Mouse (Mus musculus): ENCODE data around the gene Ncbp3. TPM values are rescaled to one million over a fixed set of nuclear protein-coding genes. Genes with fewer than 3 reads are reported as not detected.

Ncbp3 gene
- total RNA-seq, 2 experiments from 2014 or later = 7.5 to 10.6 TPM

DNA sequence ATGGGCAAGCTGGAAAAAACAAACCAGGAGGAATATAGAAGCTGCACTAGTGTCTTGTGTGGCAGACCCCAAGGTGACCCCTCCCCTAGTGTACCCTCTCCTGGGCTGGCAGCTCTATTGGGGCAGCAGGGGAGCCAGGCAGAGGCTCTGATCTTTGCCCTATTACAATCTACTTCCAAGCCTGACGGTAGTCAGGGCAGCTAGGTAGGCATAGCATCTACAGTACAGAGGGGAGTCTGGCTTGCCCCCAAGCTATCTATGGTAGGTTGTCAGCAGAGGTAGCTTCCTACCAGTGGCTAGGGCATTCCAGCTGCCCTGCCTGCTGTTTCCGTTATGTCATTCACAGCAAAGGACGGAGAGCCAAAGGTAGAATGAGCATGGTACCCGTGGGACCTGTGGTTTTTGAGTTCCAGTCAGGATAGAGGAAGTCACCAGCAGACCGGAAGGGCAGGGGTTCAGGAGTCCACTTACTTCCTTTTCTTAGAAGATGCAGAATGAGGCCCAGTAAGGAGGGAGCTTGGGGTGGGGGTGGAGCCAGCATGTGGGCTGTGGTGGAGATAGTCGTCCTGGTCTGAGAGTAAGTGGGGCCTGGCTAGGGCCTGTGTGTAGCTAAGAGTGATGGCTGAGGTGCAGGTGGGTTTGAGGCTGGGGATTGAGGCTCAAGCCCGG is 23.2 kb upstream of the Ncbp3 start:
- intact Hi-C loops (cut with DNase I) = no loop called here
- DNase-seq (ENCODE audit: low spot score in 2 of 2) = no peak

DNA sequence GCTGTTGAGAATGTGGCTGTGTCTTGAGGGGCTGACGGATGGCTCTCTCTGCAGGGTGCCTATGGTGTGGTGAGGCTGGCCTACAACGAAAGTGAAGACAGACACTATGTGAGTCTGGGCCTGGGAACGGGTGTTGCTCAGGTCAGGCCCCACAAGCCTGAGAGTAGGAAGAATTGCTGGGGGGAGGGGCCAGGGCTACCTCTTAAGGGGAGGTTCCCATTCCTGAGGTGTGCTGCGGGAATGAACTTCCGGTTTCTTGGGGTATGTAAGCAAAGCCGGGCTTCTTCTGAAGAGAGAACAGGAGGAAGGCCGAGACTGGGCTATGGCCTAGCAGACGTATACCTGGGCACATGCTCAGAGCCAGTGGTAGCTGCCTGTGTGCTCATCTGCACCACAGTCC is 20.6 kb upstream of the Ncbp3 start:
- no peak for DNase-seq (ENCODE audit: low spot score in 2 of 2)
- intact Hi-C loops (cut with DNase I) = no loop called here

DNA sequence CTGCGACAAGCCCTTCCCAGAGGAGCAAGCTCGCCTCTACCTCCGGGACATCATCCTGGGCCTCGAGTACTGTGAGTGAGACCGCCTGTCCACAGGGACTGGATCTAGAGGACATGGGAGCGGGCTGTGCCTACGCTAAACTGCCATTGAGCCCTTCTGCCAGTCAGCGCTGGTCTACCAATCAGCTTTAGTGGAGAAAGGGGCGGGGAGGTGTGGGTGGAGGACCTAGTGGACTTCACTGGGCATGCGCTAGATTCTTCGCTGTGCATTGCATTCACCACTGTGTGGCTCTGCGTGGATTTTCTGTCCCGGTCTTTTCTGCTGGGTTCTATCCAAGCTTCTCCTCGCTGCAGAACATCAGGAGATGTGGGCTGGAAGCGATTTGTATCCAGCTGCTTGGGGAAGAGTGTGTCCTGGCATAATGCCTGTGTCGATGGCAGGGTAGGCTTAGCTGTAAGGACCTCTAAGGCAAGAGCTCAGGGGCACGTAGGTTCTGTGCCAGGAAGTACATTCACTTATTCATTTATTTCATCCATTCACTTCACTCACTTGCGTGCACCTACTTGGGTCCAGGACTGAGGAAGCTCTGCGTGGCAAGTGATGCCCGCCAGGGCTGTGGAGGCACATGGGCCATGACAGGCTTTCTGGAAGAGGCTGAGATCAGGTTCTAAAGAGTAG is 16.6 kb upstream of the Ncbp3 start:
- peak; percentile 87 to 89 for DNase-seq (ENCODE audit: low spot score in 2 of 2)
- intact Hi-C loops (cut with DNase I) = no loop called here

GRCm38 (mm10) chr11:73031536-73031935 is 16.0 kb upstream of the Ncbp3 start:
- DNase-seq (ENCODE audit: low spot score in 2 of 2) = no peak
- intact Hi-C loops (cut with DNase I) = no loop called here

- no peak for DNase-seq (ENCODE audit: low spot score in 2 of 2)
- intact Hi-C loops (cut with DNase I) = no loop called here
Measured at GRCm38 (mm10) chr11:73036077-73036476, 11.5 kb upstream of the Ncbp3 start.

DNA sequence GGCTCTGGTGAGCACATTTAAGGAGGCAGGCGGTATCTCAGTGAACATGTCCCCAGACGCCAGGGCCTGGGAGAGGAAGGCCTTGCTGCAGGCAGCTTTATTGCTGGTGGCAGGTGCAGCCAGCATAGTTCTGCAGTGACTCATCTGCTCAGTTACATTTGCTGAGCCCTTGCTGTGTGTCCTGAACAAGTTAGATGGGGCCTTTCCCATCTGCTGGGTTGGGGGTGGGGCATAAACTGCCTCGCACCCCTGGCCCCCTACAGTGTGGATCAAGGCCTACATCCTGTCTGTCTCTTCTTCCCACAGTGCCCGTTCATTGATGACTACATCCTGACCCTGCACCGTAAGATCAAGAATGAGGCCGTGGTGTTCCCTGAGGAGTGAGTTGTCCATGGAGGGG is 10.7 kb upstream of the Ncbp3 start:
- intact Hi-C loops (cut with DNase I) = no loop called here

GRCm38 (mm10) chr11:73037691-73038090 is 9.9 kb upstream of the Ncbp3 start:
- DNase-seq (ENCODE audit: low spot score in 2 of 2) = no peak
- intact Hi-C loops (cut with DNase I) = loop anchor here (2.0 kb wide), 1 partner anchor 31 kb away; no protein-coding TSS in a partner anchor

More for the DNA sequence above, 10.7 kb upstream of the Ncbp3 start:
- no peak for DNase-seq (ENCODE audit: low spot score in 2 of 2)

DNA sequence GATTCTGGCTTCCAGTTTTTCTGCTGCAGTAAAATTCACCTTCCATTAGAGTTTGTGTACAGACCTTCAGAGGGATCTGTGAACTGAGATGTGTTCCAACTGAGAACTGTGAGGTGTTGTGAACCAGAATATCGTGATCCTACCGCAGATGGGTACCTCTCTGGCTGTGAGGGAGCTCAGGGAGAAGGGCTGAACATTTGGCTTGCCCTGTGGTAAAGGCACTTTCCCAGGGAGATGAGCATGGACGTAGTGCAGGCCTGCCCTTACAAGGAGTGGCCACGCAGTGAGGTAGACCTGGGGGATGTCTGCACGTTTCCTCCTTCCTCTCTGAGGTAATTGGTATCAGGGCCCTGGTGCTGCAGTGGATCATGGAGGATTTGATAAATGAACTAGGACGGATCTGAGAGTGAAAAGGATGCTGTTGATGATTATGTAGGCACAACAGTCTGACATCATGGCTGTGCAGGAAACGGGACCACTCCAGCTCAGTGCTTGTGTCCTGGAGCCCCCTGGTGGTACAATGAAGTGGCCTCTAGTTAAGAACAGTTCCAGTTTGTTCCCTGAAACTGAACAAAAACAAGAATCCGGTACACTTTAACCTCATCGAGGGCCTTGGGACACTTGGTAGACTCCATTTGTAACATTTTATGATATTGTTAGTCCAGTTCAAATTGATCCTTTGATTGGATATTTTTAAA is 8.3 kb upstream of the Ncbp3 start:
- no peak for DNase-seq (ENCODE audit: low spot score in 2 of 2)
- intact Hi-C loops (cut with DNase I) = loop anchor here (2.0 kb wide), 1 partner anchor 32 kb away; no protein-coding TSS in a partner anchor

DNA sequence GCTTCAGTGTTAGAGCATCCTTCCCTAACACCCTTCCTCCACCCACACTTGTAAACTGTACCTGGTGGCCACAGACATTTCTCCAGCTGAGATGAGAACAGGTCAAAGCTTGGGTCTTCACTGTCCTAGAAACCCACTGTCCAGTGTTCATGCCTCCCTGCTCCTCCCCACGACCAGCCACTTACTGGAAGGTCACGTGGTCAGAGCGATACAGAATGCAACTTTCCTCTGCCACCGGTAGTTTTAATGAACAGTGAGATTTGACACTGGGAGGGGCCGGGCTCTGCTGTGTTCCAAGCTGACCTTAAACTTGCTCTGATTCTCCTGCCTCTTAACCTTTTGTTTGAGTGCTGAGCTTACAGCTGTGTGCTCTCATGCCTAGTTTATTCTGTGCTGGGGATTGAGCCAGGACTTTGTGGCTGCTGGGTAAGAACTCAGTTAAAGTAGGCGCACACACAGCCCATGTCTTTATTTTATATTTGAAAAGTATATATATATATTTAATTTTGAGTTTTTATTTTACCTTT is 3.3 kb upstream of the Ncbp3 start:
- intact Hi-C loops (cut with DNase I) = no loop called here
- DNase-seq (ENCODE audit: low spot score in 2 of 2) = no peak

DNA sequence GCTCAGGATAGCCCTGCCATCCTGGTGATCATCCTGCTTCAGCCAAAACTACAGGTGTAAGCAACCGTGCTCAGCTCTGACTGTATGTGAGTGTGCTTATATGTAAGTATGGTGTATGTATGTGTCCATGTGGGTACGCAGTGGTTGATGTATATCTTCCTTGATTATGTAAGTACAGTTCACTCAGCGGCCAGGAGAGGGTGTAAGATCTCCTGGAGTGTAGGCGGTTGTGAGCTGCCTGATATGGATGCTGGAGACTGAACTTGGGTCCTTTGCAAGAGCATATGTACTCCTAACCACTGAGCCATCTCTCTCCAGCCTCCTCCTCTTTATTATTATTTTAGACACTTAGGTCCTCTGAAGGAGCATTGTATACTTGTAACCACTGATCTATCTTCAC is 2.8 kb upstream of the Ncbp3 start:
- no peak for DNase-seq (ENCODE audit: low spot score in 2 of 2)
- intact Hi-C loops (cut with DNase I) = loop anchor here (5.0 kb wide), 1 partner anchor 117 kb away; no protein-coding TSS in a partner anchor

GRCm38 (mm10) chr11:73048030-73048876 is 670 bp downstream of the Ncbp3 start:
- intact Hi-C loops (cut with DNase I) = loop anchor here (5.0 kb wide), 1 partner anchor 121 kb away; no protein-coding TSS in a partner anchor
- DNase-seq (ENCODE audit: low spot score in 2 of 2) = no peak

DNA sequence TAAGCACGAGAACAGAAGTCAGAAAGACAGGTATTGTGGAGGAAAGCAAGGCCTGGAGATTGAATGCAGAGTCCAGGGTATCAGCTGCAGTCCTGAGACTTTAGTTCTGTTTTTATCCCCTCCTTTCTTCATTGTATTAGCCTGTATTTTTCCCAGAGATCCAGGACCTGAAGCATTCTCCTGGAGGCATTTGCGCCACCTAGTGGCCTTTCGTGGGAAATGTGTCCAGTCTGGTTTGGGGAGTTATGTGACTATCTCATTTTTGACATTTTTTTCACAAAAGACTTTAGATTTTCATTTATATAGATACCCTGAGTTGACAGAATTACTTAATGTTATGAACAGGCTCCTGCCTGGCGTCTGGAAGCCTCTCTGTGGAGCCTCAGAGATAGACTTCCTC is 1.8 kb downstream of the Ncbp3 start:
- intact Hi-C loops (cut with DNase I) = loop anchor here (5.0 kb wide), 1 partner anchor 122 kb away; no protein-coding TSS in a partner anchor
- DNase-seq (ENCODE audit: low spot score in 2 of 2) = peak; percentile 63 to 76

- no peak for DNase-seq (ENCODE audit: low spot score in 2 of 2)
- intact Hi-C loops (cut with DNase I) = no loop called here
Measured at GRCm38 (mm10) chr11:73052795-73053194, 5.2 kb downstream of the Ncbp3 start.

- no peak for DNase-seq (ENCODE audit: low spot score in 2 of 2)
- intact Hi-C loops (cut with DNase I) = no loop called here
Measured at GRCm38 (mm10) chr11:73057701-73058100, 10.1 kb downstream of the Ncbp3 start.

- no peak for DNase-seq (ENCODE audit: low spot score in 2 of 2)
- intact Hi-C loops (cut with DNase I) = no loop called here
Measured at GRCm38 (mm10) chr11:73059630-73060029, 12.0 kb downstream of the Ncbp3 start.

DNA sequence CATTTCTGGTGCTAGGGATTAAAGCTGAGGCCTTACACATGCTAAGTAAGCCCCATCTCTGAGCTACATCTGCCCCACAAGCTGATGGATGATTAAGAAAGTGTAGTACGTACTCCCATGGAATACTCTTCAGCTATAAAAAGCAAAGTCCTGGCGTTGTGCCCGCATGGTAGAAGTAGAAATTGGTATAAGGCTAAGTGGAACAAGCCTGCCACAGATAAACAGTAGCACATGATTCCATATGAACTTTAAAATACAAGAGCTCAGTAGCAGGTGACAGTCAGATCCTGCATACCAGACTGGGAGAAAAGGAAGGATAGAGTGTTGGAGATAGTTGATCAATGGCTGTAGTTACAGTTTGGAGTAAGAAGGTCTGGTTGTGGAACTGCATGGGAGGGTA is 13.8 kb downstream of the Ncbp3 start:
- intact Hi-C loops (cut with DNase I) = no loop called here
- DNase-seq (ENCODE audit: low spot score in 2 of 2) = no peak

DNA sequence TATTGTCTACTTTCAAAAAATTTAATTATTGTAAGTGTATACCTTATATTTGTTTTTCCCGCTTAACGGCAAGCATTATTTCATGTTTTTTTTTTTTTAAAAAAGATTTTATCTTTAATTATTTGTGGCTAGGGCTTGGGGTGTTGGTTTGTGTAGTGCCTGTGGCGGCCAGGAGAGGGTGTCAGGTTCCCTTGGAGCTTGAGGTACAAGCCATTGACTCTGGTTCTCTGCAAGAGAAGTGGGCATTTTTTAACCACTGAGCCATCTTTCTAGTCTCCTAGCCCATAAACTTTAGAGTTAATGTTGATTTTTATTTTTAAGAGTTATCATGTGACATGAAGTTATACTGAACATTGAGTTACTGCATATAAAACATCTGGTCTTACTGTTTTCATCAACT is 24.3 kb downstream of the Ncbp3 start:
- intact Hi-C loops (cut with DNase I) = loop anchor here (2.0 kb wide), 1 partner anchor 31 kb away; no protein-coding TSS in a partner anchor
- no peak for DNase-seq (ENCODE audit: low spot score in 2 of 2)

GRCm38 (mm10) chr11:73076295-73076694 is 28.7 kb downstream of the Ncbp3 start:
- intact Hi-C loops (cut with DNase I) = no loop called here
- DNase-seq (ENCODE audit: low spot score in 2 of 2) = no peak

DNA sequence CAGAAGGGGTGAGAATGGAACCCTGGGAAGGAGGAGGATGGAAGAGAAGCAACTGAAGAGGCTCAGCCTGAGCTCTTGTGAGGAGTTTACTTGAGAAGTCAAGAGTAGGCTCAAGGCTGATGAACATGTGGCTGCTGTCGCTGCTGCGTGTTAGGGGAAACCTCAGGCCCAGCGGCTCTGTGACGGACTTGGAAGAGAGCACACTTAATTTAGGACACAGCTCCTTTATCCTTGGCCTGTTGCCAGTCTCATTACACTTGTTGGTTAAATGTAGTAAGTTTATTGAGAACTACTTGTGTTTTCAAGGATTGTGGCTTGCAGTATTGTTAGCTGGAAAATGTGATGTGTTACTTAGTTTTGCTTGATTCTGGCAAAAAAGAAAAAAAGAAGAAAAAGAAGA is 29.1 kb downstream of the Ncbp3 start:
- DNase-seq (ENCODE audit: low spot score in 2 of 2) = no peak
- intact Hi-C loops (cut with DNase I) = no loop called here
